Mouse (Mus musculus): ENCODE data around the gene Gbe1. TPM values are rescaled to one million over a fixed set of nuclear protein-coding genes. Genes with fewer than 3 reads are reported as not detected.

Gene Gbe1
- polyA plus RNA-seq, 1 experiment from 2014 or later = 27.1 TPM

GRCm38 (mm10) chr16:70330007-70330406 is 16.3 kb downstream of the Gbe1 start:
- no peaks in the 10 kb centered on the region for H3K36me3 ChIP-seq
- H3K9ac ChIP-seq = no peak overlapping the region
- H3K4me2 ChIP-seq = no peak overlapping the region
- 0 out of 2 replicates have a peak, but pooled peaks cover 2% of the 10 kb centered on the region for H3K4me1 ChIP-seq
- WGBS = 75% methylated on average over 2 of the region's 2 CpGs
- H3K27ac ChIP-seq = no peak overlapping the region
- H3K4me3 ChIP-seq (replicated peaks) = no peak overlapping the region
- ATAC-seq (replicated peaks; ENCODE audit: low FRiP score) = no peak
- H3K27me3 ChIP-seq = no peaks in the 10 kb centered on the region
- H3K9me3 ChIP-seq (replicated peaks) = no peaks in the 10 kb centered on the region

DNA sequence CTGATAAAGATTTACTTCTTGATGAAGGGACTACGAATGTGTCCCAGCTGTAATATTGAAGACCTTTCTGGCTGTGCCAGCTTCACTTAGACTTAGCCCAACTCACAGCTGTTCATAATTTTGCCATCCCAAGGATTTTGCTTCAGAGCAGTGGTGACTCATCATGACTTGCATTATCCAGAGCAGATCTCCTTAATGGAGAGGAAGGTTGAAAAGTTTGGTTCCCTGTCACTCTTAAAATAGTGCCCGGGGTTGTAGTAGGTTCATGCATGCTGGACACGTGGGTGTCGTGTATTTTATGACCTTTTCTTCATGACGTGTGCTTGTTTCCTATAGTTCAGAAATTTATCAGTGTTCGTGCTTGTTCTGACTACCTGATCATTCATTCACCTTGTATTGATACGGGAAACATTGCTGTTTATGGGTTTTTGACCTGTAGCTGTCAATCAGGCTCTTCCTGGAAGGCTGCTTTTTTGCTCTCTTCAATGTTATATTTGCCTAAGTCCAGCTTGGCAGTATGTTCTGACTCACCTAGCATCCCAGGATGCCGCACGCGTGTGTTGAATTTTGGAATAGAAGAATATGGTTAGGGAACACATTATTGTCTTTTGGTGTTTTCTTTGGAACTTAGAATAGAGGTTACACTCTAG is 17.0 kb downstream of the Gbe1 start:
- Histone ChIP-seq H3K4me3 (replicated peaks) (no peak overlapping the region), H3K9ac (no peak overlapping the region), H3K4me1 (0 out of 2 replicates have a peak, but pooled peaks cover 2% of the 10 kb centered on the region), H3K36me3 (no peaks in the 10 kb centered on the region), H3K27ac (no peak overlapping the region), H3K9me3 (replicated peaks) (no peaks in the 10 kb centered on the region), H3K27me3 (no peaks in the 10 kb centered on the region), H3K4me2 (no peak overlapping the region)
- WGBS = 87% methylated on average over 10 of the region's 10 CpGs
- no peak for ATAC-seq (replicated peaks; ENCODE audit: low FRiP score)

GRCm38 (mm10) chr16:70334812-70335211 is 21.1 kb downstream of the Gbe1 start:
- no peak for ATAC-seq (replicated peaks; ENCODE audit: low FRiP score)
- no peaks in the 10 kb centered on the region for H3K36me3 ChIP-seq
- H3K27me3 ChIP-seq = no peaks in the 10 kb centered on the region
- H3K9ac ChIP-seq = no peak overlapping the region
- H3K4me3 ChIP-seq (replicated peaks) = no peak overlapping the region
- no peak overlapping the region for H3K4me2 ChIP-seq
- no peak overlapping the region for H3K27ac ChIP-seq
- 95% methylated on average over 5 of the region's 5 CpGs for WGBS
- no peaks in the 10 kb centered on the region for H3K9me3 ChIP-seq (replicated peaks)
- no peaks in the 10 kb centered on the region for H3K4me1 ChIP-seq

DNA sequence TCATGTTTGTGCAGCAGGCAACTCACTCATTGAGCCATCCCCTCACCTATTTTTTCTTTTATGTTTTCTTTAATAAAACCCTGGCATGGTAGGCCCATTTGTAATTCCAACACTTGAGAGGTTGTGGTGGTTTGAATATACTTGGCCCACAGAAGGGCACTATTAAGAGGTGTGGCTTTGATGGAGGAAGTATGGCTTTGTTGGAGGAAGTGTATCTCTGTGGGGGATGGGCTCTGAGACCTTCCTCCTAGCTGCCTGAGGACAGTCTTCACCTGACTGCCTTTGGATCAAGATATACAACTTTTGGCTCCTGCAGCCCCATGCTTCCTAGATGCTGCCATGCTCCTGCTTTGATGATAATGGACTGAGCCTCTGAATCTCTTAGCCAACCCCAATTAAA is 21.7 kb downstream of the Gbe1 start:
- Histone ChIP-seq H3K4me1 (no peaks in the 10 kb centered on the region), H3K27me3 (no peaks in the 10 kb centered on the region), H3K27ac (no peak overlapping the region), H3K9ac (no peak overlapping the region), H3K36me3 (no peaks in the 10 kb centered on the region), H3K4me2 (no peak overlapping the region), H3K4me3 (replicated peaks) (no peak overlapping the region), H3K9me3 (replicated peaks) (no peaks in the 10 kb centered on the region)
- ATAC-seq (replicated peaks; ENCODE audit: low FRiP score) = no peak

DNA sequence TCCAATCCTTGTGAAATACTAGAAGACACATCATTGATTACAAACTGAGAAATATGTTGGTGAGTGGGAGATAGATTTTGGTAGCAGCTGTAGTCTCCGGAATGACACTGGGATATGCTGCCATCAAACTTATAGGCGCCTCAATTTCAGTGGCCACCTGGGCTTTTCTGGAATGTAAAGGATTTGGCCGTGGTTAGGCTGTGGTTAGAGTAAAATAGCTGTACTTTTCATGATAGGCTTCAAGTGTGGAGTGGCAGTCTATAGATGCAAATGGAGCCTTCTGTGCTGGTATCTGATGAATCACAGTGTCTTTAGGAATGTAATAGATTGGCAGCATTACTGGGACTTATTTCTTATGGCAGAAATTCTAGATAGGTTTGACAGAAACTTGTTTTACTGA is 23.9 kb downstream of the Gbe1 start:
- no peak overlapping the region for H3K4me2 ChIP-seq
- H3K9ac ChIP-seq = no peak overlapping the region
- no peak overlapping the region for H3K27ac ChIP-seq
- WGBS = 84% methylated on average over 3 of the region's 3 CpGs
- no peaks in the 10 kb centered on the region for H3K9me3 ChIP-seq (replicated peaks)
- no peak for ATAC-seq (replicated peaks; ENCODE audit: low FRiP score)
- H3K27me3 ChIP-seq = no peaks in the 10 kb centered on the region
- H3K4me1 ChIP-seq = no peaks in the 10 kb centered on the region
- H3K4me3 ChIP-seq (replicated peaks) = no peak overlapping the region
- H3K36me3 ChIP-seq = no peaks in the 10 kb centered on the region

GRCm38 (mm10) chr16:70344496-70344895 is 30.7 kb downstream of the Gbe1 start:
- ATAC-seq (replicated peaks; ENCODE audit: low FRiP score) = no peak
- WGBS = 74% methylated on average over 1 of the region's 1 CpGs

DNA sequence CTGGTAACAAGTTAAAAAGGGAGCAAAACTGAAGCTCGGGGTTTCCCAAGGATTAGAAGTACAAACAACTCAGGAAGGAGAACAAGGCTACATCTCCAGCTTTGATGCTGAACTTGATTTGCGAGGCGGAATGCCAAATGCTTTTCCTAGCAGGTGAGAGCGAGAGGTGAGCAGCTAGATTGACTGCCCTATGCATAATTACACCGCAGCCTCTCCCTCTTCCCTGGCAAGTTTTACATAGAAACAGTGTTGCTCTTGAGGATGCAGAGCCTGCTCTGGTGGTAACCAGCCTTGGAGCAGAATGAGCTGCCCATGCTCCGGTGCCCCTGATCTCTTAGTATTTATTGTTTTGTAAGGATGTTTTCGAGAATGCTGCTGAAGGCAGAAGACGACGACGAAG is 31.9 kb downstream of the Gbe1 start:
- H3K27me3 ChIP-seq = no peaks in the 10 kb centered on the region
- H3K27ac ChIP-seq = 0 out of 2 replicates have a peak overlapping the region, but pooled peaks have one; percentile 7
- WGBS = 48% methylated on average over 10 of the region's 10 CpGs
- ATAC-seq (replicated peaks; ENCODE audit: low FRiP score) = peak; percentile 66; the same call in 1 of the 2 replicates
- H3K9me3 ChIP-seq (replicated peaks) = no peaks in the 10 kb centered on the region
- H3K9ac ChIP-seq = no peak overlapping the region
- H3K4me3 ChIP-seq (replicated peaks) = no peak overlapping the region
- H3K36me3 ChIP-seq = no peaks in the 10 kb centered on the region
- H3K4me2 ChIP-seq = no peak overlapping the region
- 0 out of 2 replicates have a peak, but pooled peaks cover 6% of the 10 kb centered on the region for H3K4me1 ChIP-seq

More at GRCm38 (mm10) chr16:70344496-70344895, 30.7 kb downstream of the Gbe1 start:
- no peak overlapping the region for H3K4me3 ChIP-seq (replicated peaks)
- H3K27ac ChIP-seq = no peak overlapping the region
- H3K36me3 ChIP-seq = no peaks in the 10 kb centered on the region
- no peaks in the 10 kb centered on the region for H3K9me3 ChIP-seq (replicated peaks)
- no peak overlapping the region for H3K4me2 ChIP-seq
- H3K4me1 ChIP-seq = 0 out of 2 replicates have a peak, but pooled peaks cover 6% of the 10 kb centered on the region
- no peak overlapping the region for H3K9ac ChIP-seq
- H3K27me3 ChIP-seq = no peaks in the 10 kb centered on the region

GRCm38 (mm10) chr16:70350011-70350410 is 36.3 kb downstream of the Gbe1 start:
- H3K27me3 ChIP-seq = no peaks in the 10 kb centered on the region
- no peak overlapping the region for H3K27ac ChIP-seq
- WGBS = 64% methylated on average over 8 of the region's 8 CpGs
- H3K4me2 ChIP-seq = no peak overlapping the region
- no peaks in the 10 kb centered on the region for H3K36me3 ChIP-seq
- no peak overlapping the region for H3K9ac ChIP-seq
- no peak overlapping the region for H3K4me3 ChIP-seq (replicated peaks)
- peaks cover 12% of the 10 kb centered on the region for H3K4me1 ChIP-seq
- no peaks in the 10 kb centered on the region for H3K9me3 ChIP-seq (replicated peaks)
- no peak for ATAC-seq (replicated peaks; ENCODE audit: low FRiP score)

GRCm38 (mm10) chr16:70351641-70352280 is 38.0 kb downstream of the Gbe1 start:
- Histone ChIP-seq H3K27me3 (no peaks in the 10 kb centered on the region), H3K9me3 (replicated peaks) (no peaks in the 10 kb centered on the region), H3K4me1 (peaks cover 6% of the 10 kb centered on the region), H3K27ac (peak overlapping the region; percentile 75), H3K4me3 (replicated peaks) (peak overlapping the region; percentile 14; the same call in 1 of the 2 replicates), H3K4me2 (peak overlapping the region; percentile 39), H3K36me3 (no peaks in the 10 kb centered on the region), H3K9ac (peak overlapping the region; percentile 17; the same call in 1 of the 2 replicates)
- ATAC-seq (replicated peaks; ENCODE audit: low FRiP score) = peak; percentile 97
- 23% methylated on average over 11 of the region's 11 CpGs for WGBS

DNA sequence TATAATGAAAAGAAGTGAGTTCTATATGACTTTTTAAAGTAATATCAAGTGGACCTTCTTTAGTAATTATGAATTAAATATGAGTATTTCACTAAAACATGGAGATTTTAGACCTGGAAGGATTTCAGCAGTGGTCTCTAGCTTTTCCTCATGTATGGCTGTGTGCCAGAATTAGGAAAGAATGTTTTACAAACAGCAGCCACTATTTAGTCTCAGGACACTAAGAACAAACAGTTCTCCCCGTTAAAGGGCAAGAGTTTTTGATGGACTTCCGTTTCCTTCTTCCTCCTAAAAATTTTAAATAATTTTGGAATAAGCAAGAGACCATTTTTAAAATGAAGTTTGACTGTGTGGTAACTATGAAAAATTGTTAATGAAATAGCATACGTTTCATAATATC is 38.8 kb downstream of the Gbe1 start:
- H3K4me2 ChIP-seq = no peak overlapping the region

GRCm38 (mm10) chr16:70353058-70353457 is 39.3 kb downstream of the Gbe1 start:
- H3K9ac ChIP-seq = no peak overlapping the region
- peaks cover 6% of the 10 kb centered on the region for H3K4me1 ChIP-seq
- H3K4me3 ChIP-seq (replicated peaks) = no peak overlapping the region
- no peaks in the 10 kb centered on the region for H3K27me3 ChIP-seq
- no peak overlapping the region for H3K4me2 ChIP-seq
- no peaks in the 10 kb centered on the region for H3K9me3 ChIP-seq (replicated peaks)
- H3K27ac ChIP-seq = no peak overlapping the region
- 28% methylated on average over 2 of the region's 2 CpGs for WGBS
- no peaks in the 10 kb centered on the region for H3K36me3 ChIP-seq
- peak; percentile 57 for ATAC-seq (replicated peaks; ENCODE audit: low FRiP score)

More for the DNA sequence above, 38.8 kb downstream of the Gbe1 start:
- H3K36me3 ChIP-seq = no peaks in the 10 kb centered on the region
- no peak overlapping the region for H3K9ac ChIP-seq
- ATAC-seq (replicated peaks; ENCODE audit: low FRiP score) = no peak
- H3K4me1 ChIP-seq = peaks cover 6% of the 10 kb centered on the region
- H3K9me3 ChIP-seq (replicated peaks) = no peaks in the 10 kb centered on the region
- no peak overlapping the region for H3K4me3 ChIP-seq (replicated peaks)
- no peak overlapping the region for H3K27ac ChIP-seq
- 53% methylated on average over 3 of the region's 3 CpGs for WGBS
- no peaks in the 10 kb centered on the region for H3K27me3 ChIP-seq

DNA sequence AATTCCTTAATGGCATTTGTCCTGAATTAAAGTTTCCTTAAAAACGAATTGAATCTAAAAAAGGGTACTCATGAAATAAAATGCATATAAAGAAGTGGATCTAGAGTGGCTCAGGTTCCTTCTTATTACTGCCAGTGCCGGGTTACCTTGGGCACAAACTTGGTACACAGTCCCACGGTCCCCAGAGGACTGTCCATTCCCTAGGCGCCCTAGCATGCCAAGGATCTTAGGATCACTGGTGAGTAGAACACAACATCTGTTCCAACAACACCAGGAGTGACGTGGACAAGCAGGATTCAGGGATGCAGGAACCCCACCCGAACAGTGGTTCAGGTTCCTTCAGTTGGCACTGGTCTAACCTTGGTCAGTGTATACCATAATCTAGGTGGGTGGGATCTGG is 44.6 kb downstream of the Gbe1 start:
- 92% methylated on average over 6 of the region's 6 CpGs for WGBS
- Histone ChIP-seq H3K27me3 (no peaks in the 10 kb centered on the region), H3K36me3 (peaks cover 11% of the 10 kb centered on the region; the same call in 1 of the 2 replicates), H3K9me3 (replicated peaks) (peaks cover 5% of the 10 kb centered on the region; the same call in 1 of the 2 replicates), H3K4me3 (replicated peaks) (no peak overlapping the region), H3K4me1 (no peaks in the 10 kb centered on the region), H3K27ac (no peak overlapping the region), H3K4me2 (no peak overlapping the region), H3K9ac (no peak overlapping the region)
- ATAC-seq (replicated peaks; ENCODE audit: low FRiP score) = no peak
